Mouse (Mus musculus): ENCODE results near the gene Rpl27.
"Not testable (repeated sequence)": the region's sequence is repeated elsewhere in the genome, so short reads cannot be mapped to it uniquely, and the experiment has no call there.

Rpl27 gene

DNA sequence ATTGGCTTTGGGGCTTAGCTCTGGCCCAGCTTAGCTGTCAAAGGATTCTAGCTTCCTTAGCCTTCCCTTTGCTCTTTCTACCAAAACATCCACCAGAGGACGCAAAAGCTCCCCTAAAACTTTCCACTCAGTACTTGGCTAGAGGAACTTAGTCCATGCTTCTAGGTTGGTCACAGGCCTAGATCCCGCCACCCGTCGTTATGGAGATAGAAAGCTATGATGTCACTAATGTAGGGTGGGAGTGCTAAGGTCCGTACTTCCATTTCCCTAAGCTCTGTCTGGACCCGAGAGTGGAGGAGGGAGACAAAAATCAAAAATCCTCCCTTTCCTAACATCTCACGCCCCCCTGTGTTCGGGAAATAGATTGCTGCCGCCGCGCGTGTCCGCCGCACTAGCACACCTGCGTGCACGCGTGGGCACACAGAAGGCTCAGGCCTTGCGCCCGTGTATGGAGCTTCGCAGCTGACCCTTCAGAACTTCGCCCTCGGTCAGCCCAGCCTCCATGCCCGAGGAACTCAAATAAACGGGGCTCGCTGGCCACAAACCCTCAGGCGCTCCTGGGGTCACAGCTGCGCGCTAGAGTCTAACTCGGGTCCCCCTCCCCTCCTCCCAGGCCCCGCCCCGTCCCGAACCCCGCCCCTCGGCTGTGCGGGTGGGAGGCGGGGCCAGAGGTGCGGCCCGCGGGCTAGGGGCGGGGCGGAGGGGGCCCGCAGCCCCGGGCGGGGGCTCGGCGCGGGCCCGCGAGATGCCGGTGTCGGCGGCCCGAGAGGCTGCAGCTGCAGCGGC lies 25.6 kb downstream of the Rpl27 start:
- in situ Hi-C loops (cut with MseI, MboI): no loop called here

DNA sequence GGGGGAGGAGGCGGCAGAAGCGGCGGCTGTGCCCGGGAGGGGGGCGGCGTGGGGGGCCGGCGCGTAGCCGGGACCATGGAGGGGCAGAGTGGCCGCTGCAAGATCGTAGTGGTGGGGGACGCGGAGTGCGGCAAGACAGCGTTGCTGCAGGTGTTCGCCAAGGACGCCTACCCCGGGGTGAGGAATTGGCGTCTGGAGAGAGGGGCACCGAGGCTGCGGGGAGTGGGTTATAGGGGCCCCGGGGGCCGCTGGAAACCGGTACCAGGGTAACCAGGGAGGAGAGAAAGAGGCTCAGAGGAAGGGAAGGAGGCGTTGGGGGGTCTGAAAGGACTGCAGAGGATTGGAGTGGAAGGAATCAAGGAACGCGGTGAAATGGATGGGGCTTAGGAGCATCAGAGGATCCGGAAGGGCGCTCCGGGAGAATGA lies 26.2 kb downstream of the Rpl27 start:
- in situ Hi-C loops (cut with MseI, MboI): no loop called here

DNA sequence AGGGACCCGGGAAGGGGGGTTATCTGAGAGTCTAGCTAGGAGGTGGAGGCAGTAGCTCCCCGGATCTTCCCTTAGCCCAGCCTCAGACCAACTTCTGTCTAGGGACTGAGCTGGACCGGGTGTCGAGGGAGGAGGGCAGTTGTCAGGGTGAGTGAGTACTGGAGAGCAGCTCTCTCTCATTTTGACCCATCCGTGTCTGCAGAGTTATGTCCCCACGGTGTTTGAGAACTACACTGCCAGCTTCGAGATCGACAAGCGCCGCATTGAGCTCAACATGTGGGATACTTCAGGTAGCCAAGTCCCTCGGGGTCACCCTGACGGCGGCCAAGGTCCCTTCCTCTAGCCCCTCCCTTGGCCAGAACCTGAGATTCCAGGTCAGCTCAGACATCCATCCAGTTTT lies 26.6 kb downstream of the Rpl27 start:
- in situ Hi-C loops (cut with MseI, MboI): no loop called here

DNA sequence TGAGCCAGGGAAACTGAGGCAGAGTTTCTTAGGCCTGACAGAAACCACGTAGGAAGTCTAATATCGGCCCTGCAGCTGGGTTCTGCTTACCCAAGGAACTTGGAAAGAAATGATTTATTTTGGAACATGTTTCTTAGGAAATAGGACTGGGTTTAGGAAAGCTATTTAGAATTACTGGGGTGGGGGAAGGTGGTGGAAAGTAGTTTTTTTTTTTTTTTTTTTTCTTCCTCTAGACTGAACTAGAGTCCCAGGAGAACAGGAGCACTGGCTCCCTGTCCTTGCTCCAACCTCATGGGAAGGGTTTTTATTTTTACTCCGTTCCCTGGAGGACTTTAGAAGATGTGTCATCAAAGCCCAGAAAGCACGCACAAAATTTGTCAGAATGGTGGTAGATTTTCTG lies 27.1 kb downstream of the Rpl27 start:
- in situ Hi-C loops (cut with MseI, MboI): no loop called here

DNA sequence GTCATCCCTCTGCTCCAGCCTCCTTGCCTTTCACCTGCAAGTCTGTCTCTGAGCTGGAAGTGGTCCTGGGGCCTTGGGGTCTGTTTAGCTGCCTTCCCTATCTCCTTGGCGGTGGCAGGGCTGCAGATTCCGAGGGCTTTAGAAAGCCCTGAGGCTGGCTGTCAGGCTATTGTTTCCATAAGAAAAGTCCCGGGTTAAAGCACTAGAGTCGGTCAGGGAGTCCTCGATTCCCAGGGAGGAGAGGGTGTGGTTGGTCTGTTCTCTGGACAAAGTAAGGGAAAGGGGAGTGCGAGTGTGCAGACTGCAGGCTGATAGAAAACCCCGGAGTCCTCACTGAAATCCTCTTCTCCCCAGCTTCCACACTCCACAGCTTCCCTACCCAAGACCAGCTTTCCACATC lies 28.1 kb downstream of the Rpl27 start:
- in situ Hi-C loops (cut with MseI, MboI): no loop called here

DNA sequence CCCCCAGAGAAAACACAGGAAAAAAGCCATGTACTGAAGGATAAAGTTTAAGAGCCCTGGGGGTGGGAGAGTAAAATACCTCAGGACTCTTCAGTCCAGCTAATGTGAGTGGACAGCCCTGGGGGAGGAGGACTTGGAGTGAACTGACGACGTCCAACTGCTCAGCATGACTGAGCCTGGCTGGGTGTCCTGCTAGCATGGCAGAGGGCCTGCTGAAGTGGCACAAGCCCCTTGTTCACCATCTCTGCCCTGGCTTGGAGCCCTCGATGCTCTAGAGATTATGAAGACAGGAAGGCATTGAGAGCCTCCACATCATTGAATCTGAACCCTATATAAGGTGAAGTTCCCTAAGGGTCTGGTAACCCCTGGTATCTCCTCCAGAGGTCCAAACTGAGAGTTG lies 29.8 kb downstream of the Rpl27 start:
- in situ Hi-C loops (cut with MseI, MboI): no loop called here

DNA sequence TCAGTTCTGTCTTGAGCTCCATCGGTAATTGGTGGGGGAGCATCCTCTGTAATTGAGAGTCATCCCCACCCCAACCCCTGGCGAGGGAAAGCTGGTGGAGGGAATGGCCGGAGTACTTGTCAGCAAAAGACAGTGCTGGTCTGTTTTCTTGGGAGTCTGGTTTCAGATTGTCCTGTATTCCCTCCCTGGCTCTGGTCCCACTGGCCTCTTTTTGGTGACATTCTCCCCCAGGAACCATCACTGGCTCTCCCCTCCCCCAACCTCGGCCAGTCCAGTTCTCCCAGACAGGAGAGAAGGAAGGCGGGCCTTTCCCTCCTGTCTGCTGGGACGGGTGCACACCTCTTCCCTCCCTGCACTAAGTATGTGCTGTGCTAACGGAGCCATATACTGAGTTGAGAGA lies 30.2 kb downstream of the Rpl27 start:
- in situ Hi-C loops (cut with MseI, MboI): no loop called here

DNA sequence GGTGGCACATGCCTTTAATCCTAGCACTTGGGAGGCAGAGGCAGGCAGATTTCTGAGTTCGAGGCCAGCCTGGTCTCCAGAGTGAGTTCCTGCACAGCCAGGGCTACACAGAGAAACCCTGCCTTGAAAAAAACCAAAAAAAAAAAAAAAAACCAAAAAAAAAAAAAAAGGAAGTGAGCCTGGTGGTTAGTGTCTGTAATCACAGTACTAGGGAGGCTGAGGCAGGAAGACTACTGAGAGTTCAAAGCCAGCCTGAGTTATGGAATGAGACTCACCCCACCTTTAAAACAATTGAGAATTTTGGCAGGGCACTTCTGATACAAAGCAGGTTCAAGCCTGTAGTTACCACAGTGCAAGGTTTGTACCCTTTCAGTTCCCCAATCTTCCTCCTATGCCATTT lies 31.6 kb downstream of the Rpl27 start:
- in situ Hi-C loops (cut with MseI, MboI): not testable (repeated sequence)

DNA sequence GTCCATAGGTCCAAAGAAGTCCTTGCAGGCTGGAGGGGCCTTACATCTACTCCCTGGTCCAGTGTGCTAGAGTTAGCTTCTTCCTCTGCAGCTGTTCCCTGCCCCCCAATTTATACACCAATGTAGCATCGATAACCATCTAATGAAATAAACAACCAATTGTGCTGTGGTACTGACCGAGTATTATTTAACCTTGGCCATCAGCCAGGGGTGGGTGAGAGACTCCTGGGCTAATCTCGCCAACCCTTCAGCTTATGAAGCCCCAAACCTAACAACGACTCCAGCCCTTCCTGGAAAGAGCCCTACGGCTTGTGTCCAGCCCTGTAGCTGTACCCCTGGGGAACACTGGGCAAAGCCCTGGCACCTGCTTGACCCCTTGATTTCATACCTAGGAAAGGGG lies 32.2 kb downstream of the Rpl27 start:
- in situ Hi-C loops (cut with MseI, MboI): no loop called here

DNA sequence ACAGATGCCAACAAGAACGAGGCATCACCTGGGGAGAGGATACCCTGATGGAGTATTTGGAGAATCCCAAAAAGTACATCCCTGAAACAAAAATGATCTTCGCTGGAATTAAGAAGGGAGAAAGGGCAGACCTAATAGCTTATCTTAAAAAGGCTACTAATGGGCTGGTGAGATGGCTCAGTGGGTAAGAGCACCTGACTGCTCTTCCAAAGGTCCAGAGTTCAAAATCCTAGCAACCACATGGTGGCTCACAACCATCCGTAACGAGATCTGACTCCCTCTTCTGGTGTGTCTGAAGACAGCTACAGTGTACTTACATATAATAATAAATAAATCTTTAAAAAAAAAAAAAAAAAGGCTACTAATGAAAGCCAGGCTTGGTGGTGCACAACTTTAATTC lies 34.3 kb downstream of the Rpl27 start:
- in situ Hi-C loops (cut with MseI, MboI): not testable (repeated sequence)

DNA sequence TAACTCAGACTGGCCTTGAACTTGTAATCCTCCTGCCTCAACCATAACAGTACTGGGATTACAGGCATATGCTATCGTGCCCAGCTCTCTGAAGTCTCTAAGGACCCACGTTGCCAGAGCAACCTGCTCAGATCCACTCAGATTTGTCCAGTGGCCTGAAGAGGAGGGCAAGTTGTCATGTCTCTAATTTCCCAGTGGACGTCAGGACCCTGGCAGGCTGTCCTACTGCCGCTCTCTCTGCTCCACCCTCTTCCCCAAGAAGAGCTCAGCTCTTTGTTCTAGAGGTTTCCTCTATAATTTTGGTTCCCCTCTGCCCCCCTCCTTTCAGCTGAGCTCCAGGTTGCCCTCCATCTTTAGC lies 35.1 kb downstream of the Rpl27 start:
- in situ Hi-C loops (cut with MseI, MboI): no loop called here

DNA sequence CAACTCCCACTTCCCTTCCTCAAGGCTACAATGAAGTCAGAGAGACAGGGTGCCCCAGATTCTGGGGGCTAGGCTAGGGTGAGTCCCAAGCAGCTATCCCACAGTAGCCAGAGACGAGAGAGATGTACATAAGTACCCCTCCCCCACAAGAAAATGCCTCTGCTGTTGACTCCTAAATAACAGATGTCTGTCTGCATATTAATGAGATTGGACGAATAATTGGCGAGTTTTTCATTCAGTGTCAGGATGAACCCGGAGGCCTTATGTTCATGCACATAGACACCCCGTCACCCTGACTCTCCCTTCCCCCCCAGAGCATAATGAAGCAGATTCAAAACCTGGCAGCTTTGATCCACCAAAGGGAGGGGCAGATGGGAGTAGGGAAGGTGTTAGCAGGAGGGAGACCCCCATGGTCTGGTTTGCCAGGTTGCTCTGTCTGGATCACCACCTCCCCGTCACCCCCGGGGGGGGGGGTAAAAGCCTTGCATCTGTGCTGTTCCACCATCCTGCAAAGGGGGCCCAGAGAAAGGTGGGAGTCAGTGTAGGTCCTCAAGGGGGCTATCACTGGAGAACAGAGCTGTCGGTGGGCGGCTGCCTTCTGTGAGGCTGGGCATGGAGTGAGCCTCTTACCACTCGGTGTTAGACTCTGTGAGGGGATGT lies 35.6 kb downstream of the Rpl27 start:
- in situ Hi-C loops (cut with MseI, MboI): no loop called here

DNA sequence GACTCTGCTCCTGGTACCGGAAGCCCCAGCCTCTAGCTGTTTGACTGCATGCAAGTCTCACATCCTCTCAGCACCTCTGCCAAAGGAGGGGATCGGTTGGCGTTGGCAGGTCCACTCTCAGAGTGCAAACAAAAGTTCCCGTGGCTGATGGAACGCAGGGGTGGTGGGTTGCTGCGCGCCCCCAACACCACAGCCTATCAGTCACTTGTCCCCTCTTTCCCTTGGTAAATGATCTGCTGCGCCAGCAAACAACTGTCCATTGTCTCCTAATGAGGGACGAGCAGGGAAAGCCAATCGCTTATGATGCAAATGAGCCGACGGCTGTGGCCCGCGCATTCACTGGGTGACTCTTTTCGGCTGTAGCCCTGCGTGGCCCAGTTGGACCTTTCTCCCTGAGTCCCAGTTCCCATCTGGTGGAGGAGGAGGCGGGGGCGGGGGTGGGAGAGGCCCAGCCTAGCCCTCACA lies 37.1 kb downstream of the Rpl27 start:
- in situ Hi-C loops (cut with MseI, MboI): no loop called here

DNA sequence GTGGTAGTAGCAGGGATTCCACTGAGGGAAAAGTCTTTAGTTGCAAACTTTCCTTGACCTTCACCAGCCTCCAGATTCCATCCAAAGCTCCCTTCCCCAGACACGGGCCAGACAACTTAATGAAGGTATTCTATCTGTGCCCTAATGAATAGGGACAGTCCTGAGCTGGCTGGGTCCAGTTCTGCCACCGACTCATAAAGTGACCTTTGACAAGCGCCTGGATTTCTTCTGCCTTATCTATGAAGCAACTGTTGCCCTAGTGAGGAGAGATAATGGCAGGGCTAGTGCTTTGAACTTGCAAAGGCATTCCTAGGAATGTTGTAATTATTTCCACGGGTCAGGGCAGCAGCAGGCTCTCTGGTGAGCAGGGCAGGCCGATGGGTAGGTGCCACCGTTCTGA lies 38.8 kb downstream of the Rpl27 start:
- in situ Hi-C loops (cut with MseI, MboI): no loop called here

DNA sequence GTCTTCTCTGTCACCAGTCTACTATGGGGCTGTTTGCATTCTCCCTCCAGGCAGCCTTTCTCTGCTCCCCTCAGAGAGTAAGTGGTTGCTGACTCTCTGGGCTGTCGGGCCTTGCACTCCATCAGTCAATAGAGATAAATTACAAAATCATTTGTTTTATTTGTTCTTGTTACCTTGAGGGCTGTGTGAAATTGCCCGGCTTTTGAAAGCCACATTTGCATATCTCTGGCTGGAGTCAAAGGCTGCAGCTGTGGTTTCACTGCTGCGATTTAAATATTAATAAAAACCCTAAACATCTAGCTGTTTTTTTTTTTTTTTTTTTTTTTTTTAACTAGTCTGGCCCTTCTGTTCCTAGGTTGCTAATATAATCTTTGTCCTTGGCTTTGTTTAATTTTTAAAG lies 41.7 kb downstream of the Rpl27 start:
- in situ Hi-C loops (cut with MseI, MboI): no loop called here

DNA sequence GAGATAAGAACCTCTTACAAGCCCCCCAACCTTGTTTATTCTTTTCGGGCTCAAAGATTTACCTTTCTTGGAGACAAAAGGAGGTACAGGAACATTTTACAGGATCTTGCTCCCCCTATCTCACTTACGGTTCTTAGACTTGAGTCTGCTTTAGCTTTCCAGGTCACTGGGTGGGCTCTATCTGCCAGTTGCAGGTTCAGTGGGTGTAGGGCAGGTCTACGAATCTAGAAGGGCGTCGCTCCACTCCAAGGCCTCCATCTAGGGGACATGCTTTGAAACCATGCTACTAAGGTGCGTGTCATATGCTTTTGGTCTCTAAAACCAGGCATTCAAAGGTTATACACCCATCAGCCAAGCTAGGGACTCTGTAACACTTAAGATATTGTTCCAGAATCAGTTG lies 42.1 kb downstream of the Rpl27 start:
- in situ Hi-C loops (cut with MseI, MboI): no loop called here

DNA sequence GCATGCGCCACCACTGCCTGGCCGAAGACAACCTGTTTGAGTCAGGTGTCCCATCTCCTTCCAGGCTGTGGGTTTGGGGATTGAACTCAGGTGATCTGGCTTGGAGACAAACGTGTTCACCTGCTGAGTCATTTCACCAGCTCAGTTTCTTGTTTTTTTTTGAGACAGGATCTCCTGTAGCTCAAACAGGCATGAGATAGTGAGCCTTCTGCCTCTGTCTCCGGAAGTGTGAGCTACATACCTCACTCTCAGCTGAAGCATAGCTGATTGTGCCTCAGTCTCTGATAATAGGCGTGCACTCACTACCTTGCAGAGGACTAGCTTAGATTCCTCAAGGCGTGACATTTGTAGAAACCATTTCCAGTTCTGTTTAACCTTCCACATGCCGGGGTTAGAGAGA lies 42.7 kb downstream of the Rpl27 start:
- in situ Hi-C loops (cut with MseI, MboI): no loop called here

DNA sequence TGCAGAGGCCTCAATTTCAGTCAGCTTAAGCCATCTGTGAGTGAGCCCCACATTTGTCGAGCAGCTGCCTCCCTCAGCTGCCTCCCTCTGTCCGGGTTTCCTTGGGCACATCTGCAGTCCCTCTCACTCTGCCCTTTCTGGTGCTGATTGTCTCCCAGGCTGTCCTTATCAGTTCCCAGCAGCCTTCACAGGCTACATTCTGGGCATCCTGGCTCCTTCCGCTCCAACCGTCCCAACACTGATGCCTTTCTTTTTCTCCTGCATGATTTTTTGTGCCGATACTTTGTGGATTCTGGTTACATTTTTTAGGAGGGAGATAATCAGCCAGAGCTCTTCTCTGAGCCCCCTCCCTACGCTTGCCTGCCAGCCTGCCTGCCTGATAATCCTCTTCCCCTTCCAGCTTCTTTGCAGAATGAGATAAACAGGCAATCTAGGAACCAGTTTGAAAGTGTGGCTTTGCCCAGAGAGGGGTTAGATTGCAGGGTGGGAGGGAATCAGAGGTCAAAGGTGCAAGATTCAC lies 43.5 kb downstream of the Rpl27 start:
- in situ Hi-C loops (cut with MseI, MboI): no loop called here

DNA sequence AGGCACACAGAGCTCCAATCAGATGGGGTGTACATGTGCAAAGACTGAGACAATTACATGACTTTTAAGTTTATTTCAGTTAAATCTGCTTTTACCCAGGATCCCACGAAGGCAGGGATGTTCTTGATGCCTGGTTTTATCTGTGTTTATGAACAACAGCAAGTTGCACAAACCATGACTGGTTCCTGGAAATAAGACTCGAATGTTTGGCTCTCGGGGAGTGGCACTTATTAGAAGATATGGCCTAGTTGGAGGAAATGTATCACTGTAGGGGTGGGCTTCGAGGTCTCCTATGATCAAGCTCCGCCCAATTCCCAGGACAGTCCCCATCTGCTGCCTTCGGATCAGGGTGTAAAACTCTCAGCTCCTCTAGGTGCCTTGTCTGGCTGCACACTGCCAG lies 44.0 kb downstream of the Rpl27 start:
- in situ Hi-C loops (cut with MseI, MboI): no loop called here

Data from mouse trophoblast stem cell (cell line).